Mouse (Mus musculus): ENCODE measurements around the gene Gm20403.

DNA sequence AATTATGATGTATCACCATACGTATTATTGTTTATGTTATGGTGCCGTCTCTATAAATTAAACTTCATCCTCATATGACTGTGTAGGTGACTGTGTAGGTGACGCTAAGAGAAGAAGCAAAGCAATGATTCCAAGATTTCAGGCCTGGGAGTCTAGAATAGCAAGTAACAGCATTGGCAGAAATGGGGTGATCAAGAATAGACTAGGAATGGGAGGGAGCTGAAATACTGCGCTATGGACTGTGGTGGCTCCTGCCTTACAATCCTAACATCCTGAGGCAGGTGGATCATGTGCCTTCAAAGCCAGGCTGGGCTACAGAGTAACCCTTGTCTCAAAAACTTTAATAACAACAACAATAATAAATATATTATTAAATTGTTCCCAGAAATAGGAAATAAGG, 8.1 kb upstream of the Gm20403 start:
- no peak for TF ChIP-seq EP300 (IDR thresholded peaks at IDR 0.05; ENCODE audit: low read depth)
- TF ChIP-seq CTCF (IDR thresholded peaks at IDR 0.05; ENCODE audit: low read depth): no peak
